Mouse (Mus musculus) erythroblast, embryonic 14.5 days (primary cell): ENCODE measurements around the gene Clk1.

Experiments
- GATA1 ChIP-seq: IDR thresholded peaks from 2 replicates; pipeline ENCODE4 v1.6.1; 2012; ENCODE audit warnings: low read length, inconsistent platforms, mixed read lengths
- TAL1 ChIP-seq: IDR thresholded peaks from 3 replicates; pipeline ENCODE4 v1.6.1; 2012; ENCODE audit warnings: low read length, inconsistent platforms, mixed read lengths

DNA sequence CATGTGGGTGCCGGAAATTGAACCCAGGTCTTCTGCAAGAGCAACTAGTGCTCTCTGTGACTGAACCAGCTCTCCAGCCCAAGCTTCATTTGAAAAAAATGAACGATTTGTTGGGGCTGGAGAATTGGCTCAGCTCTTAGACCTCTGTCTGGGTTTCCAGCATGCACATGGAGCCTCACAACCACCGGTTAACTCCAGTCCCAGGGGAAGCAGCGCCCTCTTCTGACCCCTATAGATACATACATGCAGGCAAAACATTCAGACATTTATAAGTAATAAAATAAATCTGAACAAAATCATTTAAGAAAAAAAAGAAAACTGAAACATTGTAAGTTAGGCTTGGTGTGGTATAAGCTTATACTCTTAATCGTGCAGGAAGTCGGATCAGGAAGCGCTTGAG lies 24.5 kb upstream of the Clk1 start:
- TF ChIP-seq GATA1 (no peak), TAL1 (no peak)
